Mouse (Mus musculus) inflammation-experienced regulatory T-cells (primary cell): ENCODE measurements around the gene Kctd10. TPM values are rescaled to one million over a fixed set of nuclear protein-coding genes. Genes with fewer than 3 reads are reported as not detected.

Experiments
- polyA plus RNA-seq, 2 experiments: library from polyadenylated mRNA; unstranded; fragments of 100-300 nt; shearing (Covaris generic); gene quantifications; one replicate each; pipeline ENCODE4 v1.2.1; 2017

Gene Kctd10
- polyA plus RNA-seq: 100 to 1,000 TPM; 104 to 131 TPM

GRCm38 (mm10) chr5:114380209-114381012, at the start of gene Kctd10, which contains the start of gene Ube3b:
Kctd10 (minus strand) TSS chr5:114380508.
Ube3b (plus strand) TSS chr5:114380607.

Other genes starting within 250 kb of the Kctd10 start
- gene Acacb, start 234.0 kb downstream of the Kctd10 start, polyA plus RNA-seq: 1 to 10 TPM in 1 of 2 experiments, under 1 TPM in 1; 0.95 to 1.2 TPM
- gene Foxn4, start 106.7 kb downstream of the Kctd10 start, polyA plus RNA-seq: not detected
- 1 to 10 TPM; 5.1 to 6.0 TPM for gene Myo1h, start 91.3 kb downstream of the Kctd10 start, polyA plus RNA-seq
- 10 to 100 TPM; 57.5 to 71.2 TPM for gene Ube3b, start 99 bp upstream of the Kctd10 start, polyA plus RNA-seq
- gene Mmab, start 63.6 kb upstream of the Kctd10 start, polyA plus RNA-seq: 10 to 100 TPM in 1 of 2 experiments, 1 to 10 TPM in 1; 9.7 to 16.1 TPM
- gene Mvk, start 63.8 kb upstream of the Kctd10 start, polyA plus RNA-seq: 10 to 100 TPM; 11.0 to 13.3 TPM
- gene Fam222a, start 187.5 kb upstream of the Kctd10 start, polyA plus RNA-seq: under 1 TPM; 0.17 to 0.56 TPM